Mouse (Mus musculus) cerebellum, adult (tissue): Measurements from ENCODE around the gene Gm595.

Experiments used
- ATAC-seq: cut with Nextera tagmentation; 2 replicates; pipeline ENCODE4 v1.9.2; 2017; ENCODE audit warnings: mild to moderate bottlenecking, moderate library complexity, mixed read lengths; ENCODE audit not compliant: insufficient number of reproducible peaks, low FRiP score, low TSS enrichment

The Gm595 gene

DNA sequence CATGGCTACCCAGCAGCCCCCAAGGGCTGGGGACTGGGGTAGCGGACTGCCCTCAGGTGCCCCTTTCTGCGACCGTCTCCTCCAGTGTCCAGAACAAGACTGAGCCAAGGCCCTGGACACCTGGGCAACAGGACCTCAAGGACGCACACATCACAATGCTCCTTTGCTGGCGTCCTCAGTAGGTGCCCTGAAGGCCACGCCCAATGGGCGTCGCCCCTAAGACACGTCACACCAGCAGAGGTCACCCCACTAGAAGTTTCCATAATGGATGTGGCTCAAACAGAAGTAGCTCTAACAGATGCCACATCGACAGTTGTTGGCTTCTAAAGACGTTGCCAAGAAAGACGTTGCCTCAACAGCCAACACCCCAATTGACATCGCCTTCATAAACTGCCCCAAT, at the start of gene Gm595:
Gene Gm595 (minus strand): TSS at position 101 of the 400 bp plus-strand sequence.
- no peak for ATAC-seq

DNA sequence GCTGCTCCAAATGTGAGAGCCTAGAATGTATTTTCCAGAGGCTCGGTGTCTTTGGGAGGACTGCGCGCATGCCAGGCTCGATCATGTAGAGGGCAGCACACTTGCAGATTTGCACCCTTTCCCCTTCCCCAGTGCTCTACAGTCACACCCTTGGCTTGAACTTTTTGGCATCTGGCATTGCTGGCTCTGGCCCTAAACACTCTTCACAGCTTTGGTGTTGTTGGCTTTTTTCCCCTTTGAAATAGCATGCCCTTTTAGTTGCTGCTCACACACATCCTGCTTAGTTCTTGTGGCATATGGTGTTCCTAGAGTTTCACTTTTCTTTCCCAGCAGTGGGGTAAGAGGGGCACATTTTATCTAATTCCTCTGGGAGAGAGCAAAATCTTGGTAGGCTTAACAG, 30.9 kb upstream of the Gm595 start:
- no peak for ATAC-seq

DNA sequence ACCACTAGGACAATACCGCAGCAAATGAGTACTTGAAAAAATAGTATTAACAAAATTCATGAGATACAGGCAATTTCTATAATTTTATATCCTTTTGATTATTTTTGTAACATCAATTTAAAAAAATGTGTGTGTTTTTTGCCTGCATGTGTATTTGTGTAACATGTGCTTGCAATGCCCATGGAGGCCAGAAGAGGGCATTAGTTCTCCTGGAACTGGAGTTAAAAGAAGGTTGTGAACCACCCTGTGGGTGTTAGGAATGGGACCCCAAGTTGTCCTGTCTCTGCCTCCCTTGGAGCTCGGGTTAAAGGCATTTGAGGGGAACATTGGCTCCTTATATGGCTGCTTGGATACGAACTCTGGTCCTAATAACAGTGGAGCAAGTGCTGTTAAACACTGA, 26.2 kb upstream of the Gm595 start:
- no peak for ATAC-seq

DNA sequence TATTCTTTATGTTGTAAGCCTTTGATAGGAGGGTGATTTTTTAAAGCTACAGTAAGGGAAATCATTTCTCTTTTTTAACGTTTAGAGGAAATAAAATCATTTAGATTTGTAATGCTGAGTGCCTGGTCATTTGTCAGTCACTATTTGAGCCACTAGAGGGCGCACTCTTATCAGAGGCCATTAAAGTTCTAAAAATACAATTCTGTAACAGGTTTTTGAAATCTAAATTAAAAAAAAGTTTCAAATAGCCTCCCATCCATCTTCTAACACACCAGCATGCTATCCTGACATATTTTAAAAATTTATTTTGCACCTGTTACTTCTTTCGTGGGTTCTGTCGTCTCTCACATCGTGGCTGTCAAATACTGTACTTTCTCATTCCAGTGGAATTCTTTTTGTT, 22.0 kb upstream of the Gm595 start:
- no peak for ATAC-seq

DNA sequence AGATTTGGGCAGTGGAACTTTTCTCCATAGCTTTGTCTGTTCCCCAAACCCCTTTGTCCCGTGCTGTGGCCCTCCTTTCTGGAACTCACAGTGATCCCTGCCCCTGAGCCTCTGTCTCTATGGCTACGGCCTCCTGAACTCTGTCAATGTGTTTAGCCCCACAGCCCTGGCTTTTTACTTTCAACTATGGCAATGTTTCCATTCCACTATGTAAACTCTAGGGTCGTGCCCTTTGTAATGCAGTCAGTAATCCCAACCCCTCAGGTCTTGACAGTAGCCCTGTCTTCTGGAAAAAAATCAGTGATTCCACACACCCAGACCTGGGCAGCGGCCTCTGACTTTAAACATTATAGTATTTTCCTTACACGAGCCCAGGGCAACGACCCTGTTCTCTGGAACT, 19.3 kb upstream of the Gm595 start:
- ATAC-seq = no peak

DNA sequence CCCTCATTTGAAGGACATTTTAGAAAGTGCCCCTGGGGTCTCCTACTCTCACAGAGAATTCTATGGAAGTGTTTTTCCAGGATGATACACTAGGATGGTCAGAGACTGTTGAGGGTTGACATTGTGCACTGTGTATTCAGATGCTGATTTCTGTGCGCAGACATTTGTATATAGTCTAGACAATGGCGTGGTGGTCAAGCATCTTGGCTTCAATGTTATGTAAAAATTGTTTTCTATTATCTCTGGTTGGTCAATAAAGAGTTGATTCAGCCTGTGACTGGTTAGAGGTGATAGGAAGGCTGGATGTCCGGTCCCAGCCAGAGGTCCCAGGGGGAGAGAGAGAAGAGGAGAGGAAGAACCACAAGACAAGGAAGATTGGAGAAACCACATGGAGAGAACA, 16.4 kb upstream of the Gm595 start:
- no peak for ATAC-seq

DNA sequence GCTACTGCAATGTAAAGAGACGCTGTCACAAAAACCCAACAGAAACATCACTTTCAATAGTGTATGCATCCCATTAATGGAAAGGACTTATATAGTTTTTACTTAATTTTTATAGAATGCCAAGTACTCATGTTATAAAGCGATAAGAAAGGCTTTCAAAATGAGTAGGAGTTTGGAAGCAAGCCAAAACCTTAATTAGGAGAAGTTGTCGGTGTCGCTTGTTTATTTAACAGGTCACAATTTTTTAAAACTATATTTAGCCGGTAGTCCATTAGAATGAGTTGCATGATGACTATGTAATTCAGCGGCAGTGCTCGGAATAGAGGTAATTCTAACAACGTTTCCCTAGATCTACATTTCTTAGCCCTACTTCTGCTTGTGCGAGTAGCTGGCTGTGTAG, 12.7 kb upstream of the Gm595 start:
- no peak for ATAC-seq

DNA sequence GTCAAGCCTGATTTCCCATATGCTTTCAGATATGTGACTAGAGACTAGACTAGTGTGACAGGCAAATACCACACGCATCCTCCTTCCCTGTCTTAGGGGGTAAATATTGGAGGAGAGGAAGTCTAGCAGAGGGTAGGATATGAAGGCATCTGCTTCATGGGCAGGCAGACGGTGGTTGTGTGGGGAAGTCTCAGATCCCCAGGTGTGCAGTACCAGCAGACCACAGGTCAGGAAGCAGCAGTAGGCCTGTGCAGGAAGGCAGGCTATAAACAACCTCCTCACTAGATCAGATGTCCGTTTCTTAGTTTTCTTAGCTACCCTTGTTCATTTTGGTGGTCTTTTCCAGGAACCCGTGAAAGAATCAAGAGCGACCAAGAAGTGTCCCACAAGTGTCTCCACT, 7.1 kb upstream of the Gm595 start:
- no peak for ATAC-seq
